Mouse (Mus musculus) cerebellum, adult 18-20 months (tissue): Measurements from ENCODE around the gene Gsc2.
A peak's percentile ranks its signal among the peaks of the same experiment; 100 is the strongest.
"Not testable (repeated sequence)": the region's sequence is repeated elsewhere in the genome, so short reads cannot be mapped to it uniquely, and the experiment has no call there.

Source experiments
- DNase-seq, 2 experiments: peaks; one replicate each; pipeline ENCODE4 v3.0.0; 2021

Gene Gsc2

DNA sequence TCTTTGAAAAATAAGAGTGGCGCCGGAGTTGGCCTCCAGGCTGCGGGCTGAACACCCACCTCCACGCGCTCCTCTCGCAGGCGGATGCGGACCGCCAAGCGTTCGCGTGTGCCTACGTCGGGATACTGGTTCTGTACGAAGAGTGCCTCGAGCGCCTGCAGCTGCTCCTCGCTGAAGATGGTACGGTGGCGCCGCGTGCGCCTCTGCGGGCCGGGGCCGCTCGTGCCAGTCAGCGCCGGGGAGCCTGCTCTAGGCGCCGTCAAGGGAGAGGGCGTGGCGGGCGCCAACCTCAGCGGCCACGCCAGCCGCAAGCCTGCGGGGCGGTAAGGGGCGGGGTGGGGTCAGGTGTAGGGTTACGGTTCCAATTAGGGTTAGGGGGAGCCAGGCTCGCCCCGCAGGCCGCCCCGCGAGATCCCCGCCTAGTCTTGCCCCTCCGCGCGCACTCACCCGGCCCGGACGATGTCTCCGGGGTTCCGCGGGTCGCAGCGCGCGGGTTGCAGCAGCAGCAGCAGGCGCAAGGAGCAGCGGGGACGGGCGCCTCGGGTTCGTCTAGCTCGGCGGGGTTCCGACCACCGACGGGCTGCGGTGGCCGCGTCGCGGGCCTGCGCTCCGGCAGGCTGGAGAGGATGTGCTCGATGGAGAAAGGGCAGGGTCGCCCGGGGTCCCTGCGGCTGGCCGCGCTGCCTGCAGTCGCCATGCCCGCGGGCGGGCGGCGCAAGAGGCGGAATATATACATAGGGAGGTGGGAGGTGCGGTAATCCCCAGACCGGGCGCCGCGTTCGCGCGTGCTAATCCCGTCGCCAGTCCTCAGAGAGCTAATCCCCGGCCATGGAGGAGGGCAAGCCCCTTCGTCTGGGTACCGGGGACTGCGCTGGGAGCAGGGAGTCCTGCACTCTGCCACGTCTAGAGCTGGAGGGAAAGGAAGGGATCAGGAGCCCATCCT lies at the start of gene Gsc2:
TSS of gene Gsc2 (minus strand) at position 753 of the 943 bp plus-strand sequence.
- DNase-seq: no peak

DNA sequence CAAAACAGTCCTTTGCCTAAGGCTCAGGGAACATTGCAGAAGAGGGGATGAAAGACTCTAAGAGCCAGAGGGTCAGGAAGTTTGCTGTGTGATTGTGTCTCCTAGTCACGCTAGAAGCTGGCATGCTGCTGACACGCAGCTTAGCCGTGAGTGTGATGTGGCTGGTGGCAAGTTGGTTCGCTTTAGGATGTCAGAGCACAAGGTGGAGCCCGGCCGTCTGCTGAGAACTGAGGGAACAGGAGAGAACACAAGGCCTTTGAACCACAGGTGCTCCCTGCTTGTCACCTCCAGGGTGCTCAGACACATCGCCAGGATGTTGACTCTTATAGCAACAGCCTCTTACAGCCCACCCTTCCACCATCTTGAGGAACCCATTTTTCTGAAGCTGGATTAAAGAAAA lies 47.2 kb upstream of the Gsc2 start:
- no peak for DNase-seq

DNA sequence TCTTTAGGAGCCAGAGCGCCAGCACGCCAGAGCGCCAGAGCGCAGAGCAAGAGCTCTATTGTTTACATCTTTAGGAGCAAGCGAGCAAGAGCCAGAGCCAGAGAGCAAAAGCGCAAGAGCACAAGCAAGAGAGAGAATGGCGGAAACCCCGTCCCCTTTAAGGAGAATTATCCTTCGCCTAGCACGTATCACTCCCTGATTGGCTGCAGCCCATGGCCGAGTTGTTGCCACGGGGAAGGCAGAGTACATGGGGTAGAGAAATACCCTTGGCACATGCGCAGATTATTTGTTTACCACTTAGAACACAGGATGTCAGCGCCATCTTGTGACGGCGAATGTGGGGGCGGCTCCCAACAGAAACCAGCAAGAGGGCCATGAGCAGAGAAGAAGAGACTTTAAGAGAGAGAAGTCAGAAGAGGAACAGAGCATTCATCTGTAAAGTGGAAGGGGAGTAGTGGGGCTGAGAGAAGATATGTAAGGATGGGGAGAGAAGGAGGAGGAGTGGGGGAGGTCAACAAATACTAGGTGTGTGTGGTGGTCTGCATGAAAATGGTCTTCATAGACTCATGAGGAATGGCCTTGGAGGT lies 41.3 kb upstream of the Gsc2 start:
- DNase-seq: not testable (repeated sequence)

DNA sequence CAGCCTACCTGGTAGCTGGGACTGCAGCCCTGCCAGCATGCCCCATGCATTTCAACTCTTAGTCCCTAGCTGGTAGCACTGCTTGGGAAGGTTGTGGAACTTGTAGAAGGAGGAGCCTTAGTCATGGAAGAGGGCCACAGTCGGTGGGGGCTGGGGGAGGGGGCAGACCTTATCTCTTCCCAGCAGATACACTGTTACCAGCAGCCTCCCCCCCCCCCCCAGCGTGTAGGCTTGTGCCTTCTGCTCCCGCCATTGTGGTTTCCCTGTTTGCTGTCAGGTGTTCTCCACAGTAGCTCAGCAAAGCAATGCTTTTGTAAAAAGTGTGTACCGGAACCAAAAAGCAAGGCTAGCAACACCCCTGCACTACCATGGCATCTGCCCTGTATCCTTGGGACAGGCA lies 36.8 kb upstream of the Gsc2 start:
- no peak for DNase-seq

DNA sequence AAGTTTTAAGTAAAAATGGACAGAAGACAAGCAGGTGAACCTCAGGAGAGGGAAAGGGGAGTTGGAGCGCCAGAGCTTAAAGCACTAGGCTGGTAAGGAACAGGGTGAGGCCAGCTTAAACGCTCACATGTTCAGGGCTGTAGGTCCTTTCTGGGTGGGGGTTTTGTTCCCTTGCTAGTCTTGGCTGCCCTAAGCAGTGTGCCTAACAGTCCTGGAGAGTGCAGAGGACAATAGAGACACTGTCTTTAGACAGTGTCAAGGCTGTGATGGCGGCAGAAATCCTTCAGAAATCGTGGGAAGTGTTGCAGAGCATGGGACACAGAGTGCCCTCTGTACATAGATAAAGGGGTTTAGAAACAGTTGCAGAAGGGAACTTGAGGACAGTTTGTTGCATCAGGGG lies 35.2 kb upstream of the Gsc2 start:
- no peak for DNase-seq

DNA sequence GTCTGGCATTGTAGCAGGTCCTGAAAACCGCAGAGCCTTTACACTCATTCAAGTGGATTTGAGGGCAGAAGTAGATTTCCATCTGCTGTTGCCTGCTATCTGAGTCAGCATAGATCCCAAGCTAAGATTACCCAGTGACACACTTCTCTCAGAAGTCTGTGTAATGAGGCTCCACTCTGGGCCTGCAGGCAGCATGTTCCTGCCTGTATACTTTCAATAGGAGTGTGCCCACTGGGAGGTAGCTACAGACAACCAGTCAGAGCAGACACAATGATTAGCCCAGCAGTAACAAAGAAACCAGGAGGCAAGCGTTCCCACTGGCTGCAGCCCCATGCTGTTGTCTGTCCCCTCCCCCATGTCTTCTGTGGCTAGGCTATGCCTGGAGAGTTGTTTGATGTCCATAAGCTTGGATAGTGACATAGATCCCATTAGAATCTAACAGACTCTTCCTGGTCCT lies 34.6 kb upstream of the Gsc2 start:
- DNase-seq: no peak

DNA sequence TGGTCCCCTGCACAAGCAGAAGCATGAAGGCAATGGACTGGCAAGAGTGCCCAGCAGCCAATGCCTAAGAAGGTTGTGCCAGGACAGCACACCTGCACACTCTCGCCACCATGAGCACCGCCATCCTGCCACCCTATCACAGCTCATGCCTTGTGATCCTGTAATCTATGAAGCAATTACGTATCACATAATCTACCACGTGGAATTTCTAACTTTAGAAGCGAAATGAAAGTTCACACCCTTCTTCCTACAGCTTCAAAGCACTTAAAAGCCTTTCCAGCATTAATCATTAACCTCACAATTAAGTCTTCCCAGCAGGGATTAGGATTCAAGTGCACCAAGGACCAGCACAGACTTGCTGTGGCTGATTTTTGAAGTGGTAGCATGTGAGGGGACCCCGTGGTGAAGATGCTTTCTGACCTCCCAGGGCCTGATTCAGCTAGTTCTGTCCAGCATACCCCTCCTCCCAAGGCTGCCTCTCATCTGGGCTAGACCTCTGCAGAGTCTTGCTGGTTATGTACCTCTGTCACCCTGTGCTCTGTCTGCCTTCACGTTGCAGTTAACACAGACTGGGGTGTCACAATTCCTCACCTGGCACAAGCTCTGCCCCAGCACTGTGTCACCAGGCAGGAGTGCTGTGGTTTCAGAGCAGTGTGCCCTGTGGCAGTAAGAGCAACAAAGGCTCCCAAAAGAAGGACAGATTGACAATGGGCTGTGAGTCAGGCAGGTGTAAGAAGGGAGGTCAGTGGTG lies 30.4 kb upstream of the Gsc2 start:
- DNase-seq: no peak

DNA sequence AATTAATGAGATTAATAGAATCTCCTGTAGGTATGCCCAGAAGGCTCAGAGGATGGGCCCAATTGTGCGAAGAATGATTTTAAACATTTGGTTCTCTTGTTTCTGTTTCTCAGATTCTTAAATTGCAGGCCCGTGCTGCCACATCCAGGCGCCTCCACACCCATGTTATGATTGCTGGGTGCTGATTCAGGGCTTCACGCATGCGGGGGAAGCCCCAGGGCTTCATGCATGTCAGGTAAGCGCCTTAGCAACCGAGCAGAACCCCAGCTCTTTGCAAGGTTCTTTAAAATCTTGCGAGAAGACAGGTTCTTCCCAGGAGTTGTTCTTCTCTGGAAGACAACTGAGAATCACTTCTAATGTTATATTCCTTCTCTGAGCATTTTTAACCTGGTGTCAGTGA lies 28.6 kb upstream of the Gsc2 start:
- DNase-seq: no peak

DNA sequence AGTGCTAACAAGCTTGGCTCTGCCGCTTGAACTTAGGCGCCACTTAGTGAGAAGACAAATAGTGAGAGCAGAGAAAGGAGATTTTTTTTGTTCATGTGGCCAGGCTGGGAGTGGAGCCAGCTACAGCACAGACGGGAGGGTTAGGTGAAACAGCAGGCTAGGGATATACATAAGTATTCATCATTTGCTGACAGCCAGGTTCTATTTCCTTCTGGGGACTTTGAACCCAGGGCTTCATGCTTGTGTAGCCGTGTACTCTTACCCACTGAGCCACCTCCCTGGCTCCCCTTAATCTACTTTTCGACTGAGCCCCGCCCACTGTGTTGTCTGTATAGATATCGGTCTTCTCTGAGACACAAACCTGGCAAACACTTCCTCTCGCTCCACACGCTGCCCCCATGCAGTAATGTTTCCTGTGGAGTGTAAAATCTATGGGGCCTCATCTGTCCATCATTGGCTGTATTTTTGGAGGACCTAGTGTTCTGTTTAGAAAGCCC lies 24.4 kb upstream of the Gsc2 start:
- DNase-seq: no peak

DNA sequence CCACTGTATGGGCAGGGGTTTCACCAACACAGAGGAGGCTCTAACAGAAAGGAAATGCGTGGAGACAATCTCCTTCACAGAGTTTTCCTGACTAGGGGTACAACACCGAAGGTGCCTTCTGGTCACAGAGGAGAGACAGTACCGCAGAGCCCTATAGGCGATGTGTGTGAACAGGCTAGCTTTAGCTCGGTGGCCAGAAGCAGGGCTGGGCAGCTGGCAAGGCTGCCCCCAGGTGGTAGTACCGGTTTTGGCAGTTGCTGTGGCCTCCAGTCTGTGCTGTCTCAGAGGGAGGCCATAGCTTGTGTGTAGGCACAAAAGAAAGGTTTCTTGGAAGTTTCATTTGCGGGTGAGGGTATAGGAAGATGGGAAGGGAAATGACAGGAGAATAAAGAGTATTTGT lies 24.0 kb upstream of the Gsc2 start:
- DNase-seq: peak; percentile 79 to 80

DNA sequence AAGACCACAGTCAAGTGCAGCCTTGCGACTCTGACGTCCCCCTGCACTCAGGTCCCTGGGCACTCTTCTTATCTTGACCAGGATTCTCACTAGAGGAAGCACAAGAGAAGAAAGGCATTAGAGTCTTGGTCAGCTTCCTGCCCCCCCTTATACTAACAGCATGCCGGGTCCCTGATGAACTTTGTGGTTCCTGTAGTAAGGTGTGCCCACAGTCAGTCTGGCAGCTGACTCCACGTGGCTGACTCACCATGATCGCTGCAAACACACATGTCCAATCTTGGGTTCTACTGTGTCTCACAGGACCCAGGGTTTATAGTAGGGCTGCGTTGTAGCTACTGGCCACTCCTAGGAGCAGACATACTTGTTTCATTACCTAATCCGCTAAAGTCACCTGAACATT lies 23.3 kb upstream of the Gsc2 start:
- no peak for DNase-seq

DNA sequence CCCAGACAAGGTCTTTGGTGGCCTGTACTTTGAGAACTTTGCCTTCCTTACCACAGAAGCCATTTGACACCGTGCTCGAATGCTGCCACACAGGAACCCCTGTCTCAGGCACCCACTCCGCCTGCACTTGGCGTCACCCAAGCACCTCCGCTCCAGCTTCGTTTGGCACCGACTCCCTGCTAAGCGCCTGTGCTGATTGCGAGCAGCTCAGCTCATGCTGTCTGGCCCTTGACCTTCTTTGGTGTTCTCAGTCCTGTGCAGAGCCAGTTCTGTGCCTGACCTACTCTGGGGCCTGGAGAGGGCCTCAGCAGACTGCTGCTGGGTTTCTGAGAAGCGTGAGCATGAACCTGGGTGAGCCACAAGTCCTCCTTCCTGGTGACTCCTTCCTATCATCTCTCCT lies 21.9 kb upstream of the Gsc2 start:
- no peak for DNase-seq

DNA sequence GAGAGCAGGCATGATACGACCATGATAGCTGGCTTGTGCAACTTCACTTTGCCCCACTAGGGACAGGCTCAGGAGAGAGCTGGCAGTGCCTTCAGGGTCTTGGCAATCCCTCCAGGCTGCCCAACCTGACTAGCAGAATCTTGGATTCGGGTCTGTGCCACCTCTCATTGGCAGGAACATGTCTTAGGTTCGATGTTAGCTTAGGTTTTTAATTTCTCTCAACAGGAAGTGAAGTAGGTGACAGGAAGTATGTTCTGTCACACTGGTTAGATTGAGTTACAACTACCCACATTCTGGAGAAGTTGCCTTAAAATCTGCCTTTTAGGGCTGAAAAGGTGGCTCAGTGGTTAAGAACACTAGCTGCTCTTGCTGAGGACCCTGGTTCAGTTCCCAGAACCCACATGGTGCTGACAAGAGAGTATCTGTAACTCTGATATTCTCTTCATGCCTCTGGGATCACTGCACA lies 19.6 kb upstream of the Gsc2 start:
- DNase-seq: no peak

DNA sequence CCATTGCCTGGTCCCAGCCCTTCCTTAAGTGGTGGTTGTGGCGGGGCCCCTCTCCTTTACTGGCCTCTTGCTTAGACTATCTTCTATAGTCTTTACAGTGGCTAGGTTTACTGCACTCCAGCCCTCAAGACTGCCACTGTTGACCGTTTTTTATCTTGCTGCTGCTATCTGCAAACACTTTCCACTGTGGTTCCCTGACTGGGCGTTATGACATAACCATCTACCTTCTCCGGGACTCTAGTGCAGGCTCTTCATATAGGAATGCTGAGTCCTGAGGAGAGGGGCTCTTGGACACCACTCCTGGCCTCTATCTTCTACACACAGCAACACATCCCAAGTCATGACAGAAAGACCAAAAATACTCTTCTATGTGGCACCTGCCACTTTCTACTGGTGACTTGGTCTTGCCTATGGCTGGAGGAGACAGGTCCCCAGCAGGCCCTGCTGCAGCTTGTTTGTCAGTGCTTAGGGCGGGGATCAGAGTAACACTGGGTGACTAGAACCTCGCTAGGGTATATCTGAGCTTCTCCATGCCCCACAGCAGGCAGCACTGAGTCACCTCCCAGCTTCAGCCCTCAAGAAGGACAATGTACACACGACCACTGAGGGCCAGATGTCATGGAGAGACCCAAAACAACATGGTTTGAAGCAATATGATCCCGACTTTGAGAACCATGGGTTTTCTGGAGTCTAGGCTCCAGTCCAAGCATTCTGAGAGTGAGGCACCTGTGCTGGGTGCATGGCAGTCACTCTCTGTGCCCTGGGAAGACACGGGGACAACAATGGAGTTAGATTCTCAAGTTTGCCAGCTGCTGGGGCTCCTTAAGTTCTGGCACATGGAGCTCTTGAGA lies 19.0 kb upstream of the Gsc2 start:
- DNase-seq: no peak

DNA sequence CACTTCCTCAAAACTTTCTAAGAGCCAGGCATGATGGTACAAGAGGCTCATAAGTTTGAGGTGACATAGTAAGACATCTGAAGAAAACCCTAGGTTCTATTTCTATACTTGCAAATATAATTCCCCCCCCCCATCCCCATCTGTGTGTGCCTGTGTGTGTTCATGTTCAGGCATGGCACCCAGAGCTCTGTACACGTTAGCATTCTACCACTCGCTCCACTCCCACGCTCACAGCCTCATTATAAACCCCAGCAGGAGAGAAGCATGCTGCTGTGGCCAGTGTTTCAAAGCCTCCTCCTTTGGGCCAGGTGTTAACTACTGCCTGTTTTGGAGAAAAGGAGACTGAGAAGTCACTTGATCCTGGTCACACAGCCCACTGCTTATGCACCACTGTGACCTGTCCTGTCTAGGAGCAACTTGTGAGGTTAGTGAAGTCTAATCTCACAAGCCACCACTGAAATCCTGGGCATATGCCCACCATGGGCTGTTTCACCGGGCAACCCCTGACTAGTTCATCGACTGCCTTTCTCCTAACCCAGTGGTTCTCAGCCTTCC lies 17.1 kb upstream of the Gsc2 start:
- DNase-seq: no peak

DNA sequence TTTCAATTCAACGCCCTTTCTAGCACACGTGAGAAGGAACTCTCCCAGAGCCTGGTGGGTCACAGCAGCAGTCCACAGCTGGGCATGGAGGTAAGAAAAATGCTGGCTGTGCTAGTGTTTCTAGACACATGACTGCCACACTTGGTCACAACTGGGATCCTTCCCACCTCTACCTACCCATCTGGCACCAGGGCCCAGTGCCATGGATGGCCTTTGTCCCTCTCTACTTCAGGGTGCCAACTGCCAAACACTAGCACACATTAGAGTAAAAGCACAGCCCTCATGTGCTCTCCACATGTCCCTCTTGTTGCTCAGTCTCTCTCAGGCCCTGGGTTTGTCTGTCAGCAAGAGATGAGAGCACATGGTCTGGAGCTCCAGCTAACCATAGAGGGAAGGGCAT lies 14.8 kb upstream of the Gsc2 start:
- DNase-seq: peak; percentile 29 to 46

DNA sequence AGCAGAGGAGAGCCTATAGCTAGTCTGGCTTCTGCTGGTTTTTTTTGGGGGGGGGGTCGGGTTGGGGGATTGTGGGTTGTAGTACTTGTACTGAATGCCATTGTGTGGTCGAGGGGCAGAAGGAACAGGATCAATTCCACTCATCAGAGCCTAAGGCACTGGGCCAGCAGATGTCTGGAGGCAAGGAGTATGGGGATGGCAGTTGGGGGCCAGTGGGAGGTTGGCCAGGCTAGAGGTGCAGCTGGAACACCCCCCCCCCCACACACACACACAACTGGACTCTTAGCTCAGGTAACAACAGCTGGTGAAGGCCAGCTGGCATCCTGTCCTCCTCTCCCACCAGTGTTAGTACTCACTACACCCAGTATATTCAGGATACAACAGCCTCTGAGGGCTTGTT lies 14.4 kb upstream of the Gsc2 start:
- peak in 1 of 2 experiments; percentile 10 for DNase-seq

DNA sequence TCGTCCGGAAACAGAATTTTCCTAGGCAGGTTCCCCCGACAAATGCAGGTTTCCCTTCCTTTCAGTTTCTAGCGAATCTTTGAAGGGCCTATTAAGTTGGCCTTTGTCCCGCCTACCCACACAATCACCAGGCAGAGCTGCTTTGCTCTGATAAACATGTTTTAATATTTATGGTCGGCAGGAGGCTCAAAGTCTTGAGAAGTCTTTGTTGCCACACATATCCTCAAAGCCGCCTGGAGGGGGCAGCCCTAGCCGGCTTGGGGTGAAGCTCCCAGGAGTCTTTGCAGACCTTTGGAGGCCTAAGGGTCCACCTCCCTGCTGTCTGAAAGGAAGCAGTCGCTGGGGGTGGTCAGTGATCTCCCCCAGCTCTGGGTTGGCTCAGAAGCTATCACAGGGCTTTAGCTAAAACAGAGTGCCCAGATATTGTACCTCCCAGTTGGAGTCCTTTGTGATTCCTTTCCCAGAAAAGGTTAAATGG lies 13.8 kb upstream of the Gsc2 start:
- DNase-seq: peak; percentile 55 to 62

DNA sequence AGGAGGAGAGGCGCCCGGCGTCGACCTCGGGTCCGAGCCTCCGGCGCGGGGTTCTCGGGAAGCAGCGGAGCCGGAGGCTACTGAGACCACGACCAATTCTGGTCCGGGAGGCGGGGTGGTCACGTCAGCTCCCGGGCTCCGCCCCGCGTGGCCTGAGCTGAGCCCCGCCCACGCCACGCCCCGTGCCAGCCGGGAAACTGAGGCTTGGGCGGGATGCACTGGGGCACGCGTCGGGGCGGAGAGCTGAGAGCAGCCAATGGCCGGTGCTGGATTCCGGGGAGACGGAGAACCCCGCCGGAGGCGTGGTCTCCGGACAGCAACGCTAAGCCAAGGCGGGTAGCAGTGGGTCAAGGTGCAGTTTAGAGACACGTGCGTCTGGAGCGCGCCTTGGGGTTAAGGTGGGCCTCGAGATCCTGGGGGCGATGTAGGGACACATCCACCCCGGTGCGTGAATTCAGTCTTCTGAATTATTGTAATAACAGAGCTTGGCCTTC lies 13.3 kb upstream of the Gsc2 start, which contains the start of gene Slc25a1:
TSS of gene Slc25a1 (minus strand) at position 133 of the 494 bp plus-strand sequence.
- DNase-seq: peak; percentile 68 to 76

DNA sequence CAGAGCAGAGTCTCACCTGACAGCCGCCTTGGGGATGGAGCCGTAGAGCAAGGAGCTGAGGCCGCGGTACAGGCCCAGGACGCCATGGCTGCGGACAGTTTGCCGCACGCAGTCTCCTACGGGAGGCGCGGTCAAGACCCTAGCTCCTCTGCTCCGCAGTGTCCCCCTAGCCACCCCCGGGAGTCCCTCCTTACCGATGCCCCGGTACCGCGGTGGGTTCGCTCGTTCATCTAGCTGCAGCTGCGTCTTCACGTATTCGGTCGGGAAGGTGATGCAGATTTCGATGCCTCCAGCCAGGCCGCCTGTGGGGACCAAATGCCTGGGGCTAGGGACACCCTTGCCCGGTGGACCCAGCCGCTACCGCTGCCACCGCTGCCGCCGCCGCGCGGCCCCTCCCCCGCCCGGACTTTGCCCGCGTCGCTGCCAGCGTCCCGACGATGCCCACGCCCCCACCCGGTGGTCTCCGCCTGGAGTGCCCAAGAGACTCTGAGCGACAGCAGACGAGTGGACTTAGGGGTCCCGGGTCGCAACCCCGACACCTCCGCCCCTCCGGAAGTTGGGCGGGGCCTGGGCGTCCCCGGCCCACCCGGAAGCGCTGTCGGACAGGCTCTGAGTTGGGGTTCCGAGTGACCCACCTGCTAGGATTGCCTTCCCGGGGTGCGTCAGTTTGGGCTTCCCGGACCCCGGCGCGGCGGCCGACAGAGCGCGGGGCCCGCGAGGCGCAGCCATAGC lies 12.7 kb upstream of the Gsc2 start:
- peak; percentile 32 to 48 for DNase-seq

DNA sequence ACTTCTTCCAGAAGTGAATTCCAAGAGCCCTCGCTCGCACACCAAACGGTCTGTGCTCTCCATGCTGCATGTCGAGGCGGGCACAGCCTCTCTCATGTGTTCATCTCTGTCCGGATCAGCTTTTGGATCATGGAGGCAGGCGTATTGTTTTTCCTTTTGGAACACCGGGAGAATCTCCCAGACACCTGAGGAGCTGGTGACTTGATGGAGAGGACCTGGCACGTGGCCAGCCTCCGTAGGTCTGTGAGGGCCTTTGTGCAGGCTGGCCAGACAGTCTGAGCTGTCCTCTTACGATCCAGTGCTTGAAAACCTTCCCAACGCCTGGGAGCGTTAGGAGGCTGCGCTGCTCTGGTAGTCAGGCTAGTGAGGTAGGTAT lies 7.3 kb upstream of the Gsc2 start:
- DNase-seq: peak in 1 of 2 experiments; percentile 45
